Mouse (Mus musculus) ES-Bruce4 (cell line): ENCODE measurements at regions not wholly inside any gene's neighbourhood (a gene's known extent, or its start where the extent isn't known, plus 50 kb on each side); places are given as distances from the start of the nearest gene placed in this dataset.

Source experiments
- CTCF ChIP-seq: IDR thresholded peaks from one replicate; pipeline ENCODE4 v1.8.1; 2011; ENCODE audit warnings: low read depth, low read length
- POLR2A ChIP-seq: IDR thresholded peaks from one replicate; pipeline ENCODE4 v1.8.1; 2011; ENCODE audit warnings: low read length; ENCODE audit not compliant: insufficient read depth

GRCm38 (mm10) chr3:80123666-80124065, 239.3 kb downstream of the Fam198b start:
- TF ChIP-seq POLR2A (no peak), CTCF (no peak)
